Mouse (Mus musculus) hindlimb bud, embryonic 11.5 days (tissue): ENCODE results near the gene Wnt3.

Experiments used
- DNase-seq: peaks from one replicate; pipeline ENCODE4 v3.0.0-alpha.2; 2012; ENCODE audit warnings: low read depth, low spot score; ENCODE audit errors: extremely low spot score

The Wnt3 gene

GRCm38 (mm10) chr11:103838955-103839354, 65.0 kb downstream of the Wnt3 start:
- no peak for DNase-seq

DNA sequence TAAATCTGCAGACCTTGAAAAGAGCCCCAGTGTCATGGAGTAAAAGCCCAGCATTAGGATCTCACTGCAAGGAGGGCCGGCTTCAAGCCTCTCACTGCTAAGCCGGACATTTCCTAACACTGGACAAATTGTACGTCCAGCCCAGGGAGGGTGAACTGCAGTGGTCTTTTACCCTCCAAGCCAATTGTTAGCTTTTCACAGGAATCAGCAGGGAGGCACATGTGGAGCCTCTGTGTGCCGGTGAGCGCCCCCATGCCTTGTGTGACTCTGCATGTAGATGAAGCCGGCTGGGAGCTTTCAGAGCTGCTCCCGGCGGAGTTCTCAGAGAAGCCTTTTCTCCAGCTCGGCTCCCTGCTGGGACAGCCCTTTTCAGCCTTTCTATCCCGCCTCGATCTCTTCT, 66.9 kb downstream of the Wnt3 start:
- DNase-seq, result no peak

GRCm38 (mm10) chr11:103848287-103848686, 74.3 kb downstream of the Wnt3 start:
- DNase-seq, result no peak

- no peak for DNase-seq
These were observed 78.8 kb downstream of the Wnt3 start for GRCm38 (mm10) chr11:103852590-103853283.

DNA sequence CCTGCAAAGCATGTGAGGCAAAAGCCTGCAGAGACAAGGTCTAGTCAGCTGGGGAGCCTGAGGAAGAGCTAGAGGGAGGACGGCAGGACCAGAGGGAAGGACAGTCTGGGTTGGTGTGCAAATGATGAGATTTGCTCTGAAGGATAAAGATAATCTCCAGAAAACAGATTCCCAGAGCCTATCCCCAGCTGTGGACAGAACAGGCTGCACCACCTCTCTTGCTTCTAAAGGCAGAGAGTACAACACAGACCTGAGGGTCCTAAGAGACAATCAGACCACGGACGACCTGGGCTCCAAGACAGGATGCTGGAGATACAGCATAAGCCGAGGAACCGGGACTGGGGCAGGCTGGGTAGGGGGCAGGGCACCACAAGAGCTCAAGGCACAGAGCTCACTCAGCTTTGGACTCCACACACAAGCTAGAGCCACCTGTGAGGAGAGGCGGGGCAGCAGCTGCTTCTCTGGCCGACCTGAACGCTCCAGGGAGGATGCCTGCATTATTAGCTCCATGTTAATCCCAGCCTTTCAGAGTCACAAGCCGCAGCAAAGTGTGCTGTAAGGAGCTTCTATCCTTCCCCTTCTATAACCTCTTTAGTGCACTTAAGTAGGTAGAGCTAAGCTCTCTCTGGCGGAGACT, 79.5 kb downstream of the Wnt3 start:
- DNase-seq, result no peak

- no peak for DNase-seq
These were observed 80.3 kb downstream of the Wnt3 start for GRCm38 (mm10) chr11:103854294-103854693.

DNA sequence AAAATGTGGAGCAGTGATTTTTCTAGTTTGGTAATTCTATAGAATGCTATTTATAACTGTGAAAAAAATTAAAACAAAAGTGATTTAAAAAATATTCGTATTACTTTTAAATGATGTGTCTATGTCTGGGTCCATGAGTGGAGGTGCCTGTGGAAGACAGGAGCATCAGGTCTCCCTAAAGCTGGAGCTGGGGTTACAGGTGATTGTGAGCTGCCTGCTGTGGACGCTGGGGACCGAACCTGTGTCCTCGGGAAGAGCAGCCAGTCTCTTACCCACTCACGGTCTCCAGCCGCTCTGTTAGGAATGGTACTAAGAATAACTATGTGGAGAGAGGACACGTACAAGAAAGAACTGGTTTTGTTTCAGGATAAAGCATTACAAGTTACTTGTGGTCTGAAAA, 82.7 kb downstream of the Wnt3 start:
- no peak for DNase-seq

GRCm38 (mm10) chr11:103858760-103859159, 84.8 kb downstream of the Wnt3 start:
- no peak for DNase-seq

DNA sequence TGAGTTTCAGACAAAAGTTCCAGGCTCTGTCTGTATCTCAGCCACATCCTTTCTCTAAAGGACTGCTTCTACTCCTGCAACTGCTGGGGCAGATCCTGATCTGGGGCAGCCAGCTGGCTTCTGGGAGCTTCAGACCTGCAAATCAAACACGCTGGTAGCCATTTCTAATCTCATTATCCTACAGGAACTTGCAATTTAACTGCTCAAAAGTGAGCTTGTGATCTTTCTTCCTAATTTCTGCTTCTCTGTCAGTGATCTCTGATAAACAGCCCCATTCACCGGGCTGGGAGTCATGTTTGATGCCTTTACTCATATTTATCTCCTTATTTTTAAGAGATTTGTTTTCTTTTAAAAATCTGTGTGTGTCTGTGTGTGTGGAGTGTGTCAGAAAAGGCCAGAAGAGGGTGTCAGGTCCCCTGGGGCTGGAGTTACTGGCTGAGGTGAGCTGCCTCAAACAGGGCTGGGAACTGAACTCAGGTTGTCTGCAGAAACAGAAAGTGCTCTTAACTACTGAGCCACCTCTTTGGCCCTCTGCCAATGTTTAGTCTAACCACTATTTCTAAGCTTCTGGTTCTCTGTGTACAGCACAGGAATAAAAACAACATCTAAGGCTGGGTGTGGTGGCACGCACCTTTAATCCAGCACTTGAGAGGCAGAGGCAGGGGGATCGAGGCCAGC, 86.1 kb downstream of the Wnt3 start:
- DNase-seq, result no peak

DNA sequence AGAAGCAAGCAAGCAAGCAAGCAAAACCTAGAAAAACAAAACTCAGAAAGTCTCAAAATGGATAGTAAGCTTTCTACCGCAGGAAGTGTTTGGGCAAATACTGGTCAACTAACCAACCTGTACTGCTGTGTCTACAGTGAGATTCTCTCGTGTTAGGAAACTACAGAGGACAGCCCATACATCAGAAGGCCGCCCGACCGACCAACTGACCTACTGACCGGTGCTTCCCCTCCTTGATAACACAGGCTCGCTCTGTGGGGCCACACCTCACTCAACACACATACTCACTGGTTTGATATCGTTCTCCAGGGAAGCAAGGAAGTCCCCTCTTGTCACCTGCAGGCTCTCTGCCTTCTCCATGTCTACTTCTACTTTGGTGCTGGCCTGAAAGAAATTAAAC, 89.0 kb downstream of the Wnt3 start:
- DNase-seq, result no peak

DNA sequence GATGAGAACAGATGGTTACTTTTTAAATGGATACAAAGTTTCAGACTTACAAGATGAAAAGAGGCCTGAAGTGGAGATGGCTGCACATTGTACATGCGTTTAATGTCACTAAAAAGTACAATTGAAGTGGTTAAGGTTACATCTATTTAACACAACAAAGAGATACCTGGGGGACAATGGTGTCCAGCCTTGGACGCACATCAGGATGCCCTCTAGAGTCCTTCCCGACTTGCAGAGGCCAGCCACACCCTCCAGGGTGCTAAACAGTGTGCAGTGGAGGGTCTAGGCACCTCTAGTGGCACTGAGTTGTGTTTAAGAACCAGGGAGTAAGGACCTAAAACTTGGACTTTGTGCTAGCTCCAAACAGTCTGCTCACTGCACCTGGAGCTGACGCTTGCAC, 90.5 kb downstream of the Wnt3 start:
- no peak for DNase-seq

DNA sequence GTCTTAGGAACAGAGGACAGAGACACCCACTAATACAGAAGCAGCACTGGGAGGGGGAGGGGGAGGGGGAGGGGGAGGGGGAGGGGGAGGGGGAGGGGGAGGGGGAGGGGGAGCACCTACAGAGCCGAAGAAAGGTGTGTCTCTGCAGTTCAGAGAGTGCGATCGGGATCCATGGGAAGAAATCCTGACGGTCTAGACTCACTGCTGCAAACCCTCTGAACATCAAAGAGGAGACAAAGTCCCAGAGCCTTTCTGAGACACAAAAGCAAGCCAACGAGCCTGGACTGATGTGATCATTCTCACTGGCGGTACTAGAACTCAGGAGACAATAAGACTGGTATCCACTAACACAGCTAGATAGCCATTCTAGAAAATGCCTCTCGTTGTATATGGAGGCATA, 91.4 kb downstream of the Wnt3 start:
- DNase-seq, result no peak
